Mouse (Mus musculus) liver, embryonic 14.5 days (tissue): ENCODE results near the gene Camk2d.

Source experiments
- CTCF ChIP-seq: IDR thresholded peaks from 2 replicates; pipeline ENCODE4 v1.5.1; 2016; ENCODE audit warnings: antibody characterized with exemption, low read depth, control low read depth
- EP300 ChIP-seq: IDR thresholded peaks from 2 replicates; pipeline ENCODE4 v1.6.1; 2016; ENCODE audit warnings: antibody characterized with exemption, low read depth

- TF ChIP-seq CTCF (no peak), EP300 (no peak)
These were observed 3.2 kb downstream of the Camk2d start for GRCm38 (mm10) chr3:126599335-126599734.
